ENCODE assay signal across 7 mouse cellular contexts in the genomic region with DNA sequence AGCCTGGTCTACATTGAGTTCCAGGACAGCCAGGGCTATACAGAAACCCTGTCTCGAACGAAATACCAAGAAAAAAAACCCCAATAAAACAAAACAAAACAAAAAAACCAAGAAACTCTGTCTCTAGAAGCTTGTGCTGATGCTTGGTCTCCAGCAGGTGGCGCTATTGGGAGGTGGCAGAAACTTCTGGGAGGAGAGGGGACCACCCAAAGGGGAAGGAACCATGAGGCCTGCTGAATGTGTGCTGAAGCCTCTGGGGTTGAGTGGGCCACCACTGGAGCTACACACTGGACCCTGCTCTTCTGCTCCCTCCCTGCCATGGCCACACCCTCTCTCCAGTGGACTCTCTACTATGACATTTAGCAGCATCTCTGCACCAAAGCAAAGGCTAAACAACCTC. TPM values are rescaled to one million over a fixed set of nuclear protein-coding genes. Genes with fewer than 3 reads are reported as not detected.
A peak's percentile ranks its signal among the peaks of the same experiment; 100 is the strongest.
DNase-seq lines count a peak whose midpoint lies in the region; ATAC-seq and TF ChIP-seq lines count a peak whose summit lies in the region.

No protein-coding gene starts in this region.

- intact Hi-C loops in heart, postnatal 14 days (cut with DNase I), result no loop called here

- no peak for ATAC-seq in liver, embryonic 13.5 days (ENCODE audit: low read depth)

- TF ChIP-seq POLR2A in testis, adult 2 months (IDR thresholded peaks at IDR 0.05; ENCODE audit: control insufficient read depth, low read depth, low read length), result no peak

- H3K9me3 ChIP-seq in liver, embryonic 13.5 days (replicated peaks), result no peaks in the 10 kb centered on the region

- peak; percentile 67; the same call in 1 of the 2 replicates for TF ChIP-seq CTCF in testis, adult 2 months (IDR thresholded peaks at IDR 0.05; ENCODE audit: control insufficient read depth, insufficient read depth, insufficient replicate concordance, low read depth, low read length)

- no peak overlapping the region for H3K4me3 ChIP-seq in testis, adult 2 months (ENCODE audit: control insufficient read depth, low read depth, low read length)
- no peak overlapping the region for H3K4me3 ChIP-seq in liver, embryonic 13.5 days (replicated peaks)

- peak; percentile 73 to 81 for DNase-seq in heart, postnatal 14 days
- DNase-seq in heart, adult 9 months (ENCODE audit: low spot score in 2 of 2), result no peak
- no peak for DNase-seq in testis, postnatal 14 days (ENCODE audit: low spot score)
- DNase-seq in c-Kit-negative CD71-positive TER-119-positive erythroid progenitor cells, embryonic 14.5 days (ENCODE audit: low read depth, low spot score), result peak; percentile 46
- DNase-seq in liver, embryonic 13.5 days, result peak; percentile 49
- DNase-seq in thymus, postnatal 10 days (ENCODE audit: low spot score in 2 of 2), result peak; percentile 50 to 88

- H3K27me3 ChIP-seq in testis, adult 2 months (ENCODE audit: control insufficient read depth, insufficient read depth, low read length), result no peaks in the 10 kb centered on the region
- H3K27me3 ChIP-seq in liver, embryonic 13.5 days, result no peaks in the 10 kb centered on the region

- H3K4me1 ChIP-seq in testis, adult 2 months (ENCODE audit: control insufficient read depth, insufficient read depth, low read length), result peaks cover 9% of the 10 kb centered on the region
- H3K4me1 ChIP-seq in liver, embryonic 13.5 days (replicated peaks), result peaks cover 39% of the 10 kb centered on the region

- H3K36me3 ChIP-seq in testis, adult 2 months (ENCODE audit: control insufficient read depth, insufficient read depth, low read length), result peaks cover 13% of the 10 kb centered on the region
- H3K36me3 ChIP-seq in liver, embryonic 13.5 days, result peaks cover 80% of the 10 kb centered on the region

- H3K27ac ChIP-seq in testis, adult 2 months (ENCODE audit: control insufficient read depth, insufficient read depth, low read depth, low read length), result no peak overlapping the region
- H3K27ac ChIP-seq in liver, embryonic 13.5 days, result no peak overlapping the region

- H3K9ac ChIP-seq in liver, embryonic 13.5 days, result no peak overlapping the region

- no peak overlapping the region for H3K4me2 ChIP-seq in liver, embryonic 13.5 days

- 31% methylated on average over 3 of the region's 3 CpGs for WGBS in liver, embryonic 13.5 days (ENCODE audit: insufficient replicate concordance)

RNA-seq across cellular contexts. Expression of gene Cdk9, which starts 4.2 kb away (rescaled TPM):
- total RNA-seq in heart, postnatal 14 days (2021), result 10 to 100 TPM; 30.7 to 31.3 TPM
- 105 and 121 TPM in 2 replicates for polyA plus RNA-seq in testis, adult 2 months (2012; rRNA removed)
- polyA plus RNA-seq in liver, embryonic 13.5 days (2015; fragmentation: Nextera tagmentation; extraction: Ambion mirVana), result 60.4 TPM in 2 replicates

RNA-seq across cellular contexts. Expression of gene Fpgs, which starts 4.7 kb away (rescaled TPM):
- 1 to 10 TPM; 6.0 to 7.4 TPM for total RNA-seq in heart, postnatal 14 days (2021)
- 39.4 and 45.3 TPM in 2 replicates for polyA plus RNA-seq in testis, adult 2 months (2012; rRNA removed)
- 31.1 and 32.9 TPM in 2 replicates for polyA plus RNA-seq in liver, embryonic 13.5 days (2015; fragmentation: Nextera tagmentation; extraction: Ambion mirVana)

RNA-seq across cellular contexts. Expression of gene Sh2d3c, which starts 12.2 kb away (rescaled TPM):
- total RNA-seq in heart, postnatal 14 days (2021), result 10 to 100 TPM; 37.4 to 39.4 TPM
- polyA plus RNA-seq in testis, adult 2 months (2012; rRNA removed), result 1.9 and 2.3 TPM in 2 replicates
- polyA plus RNA-seq in liver, embryonic 13.5 days (2015; fragmentation: Nextera tagmentation; extraction: Ambion mirVana), result 5.4 and 5.6 TPM in 2 replicates

RNA-seq across cellular contexts. Expression of gene 6330409D20Rik, which starts 32.2 kb away (rescaled TPM):
- total RNA-seq in heart, postnatal 14 days (2021), result not detected
- polyA plus RNA-seq in testis, adult 2 months (2012; rRNA removed), result 0.10 and 0.16 TPM in 2 replicates
- 0.15 TPM in 1 of 2 replicates, not detected in the other for polyA plus RNA-seq in liver, embryonic 13.5 days (2015; fragmentation: Nextera tagmentation; extraction: Ambion mirVana)

RNA-seq across cellular contexts. Expression of gene Tor2a, which starts 48.4 kb away (rescaled TPM):
- total RNA-seq in heart, postnatal 14 days (2021), result 10 to 100 TPM; 10.7 to 12.1 TPM
- polyA plus RNA-seq in testis, adult 2 months (2012; rRNA removed), result 17.9 and 18.3 TPM in 2 replicates
- polyA plus RNA-seq in liver, embryonic 13.5 days (2015; fragmentation: Nextera tagmentation; extraction: Ambion mirVana), result 30.1 TPM in 2 replicates

Comparison
In these comparisons a context has a peak if more than half of its experiments do, and no peak if none do; other contexts are left out.
1. DNase-seq: peak in heart, postnatal 14 days (2 of 2), c-Kit-negative CD71-positive TER-119-positive erythroid progenitor cells, embryonic 14.5 days (single experiment), liver, embryonic 13.5 days (single experiment) and thymus, postnatal 10 days (2 of 2); none in heart, adult 9 months (0 of 2) and testis, postnatal 14 days (single experiment).